Mouse (Mus musculus) telencephalon, adult 2 months (tissue): ENCODE measurements around the gene Prpf3.
"Not testable (repeated sequence)": the region's sequence is repeated elsewhere in the genome, so short reads cannot be mapped to it uniquely, and the experiment has no call there.

Source experiments
- DNase-seq: peaks from one replicate; pipeline ENCODE4 v3.0.0-alpha.2; 2011; ENCODE audit warnings: low read depth, low spot score

Gene Prpf3

GRCm38 (mm10) chr3:95855502-95856089 is at the start of gene Prpf3:
TSS of gene Prpf3 (minus strand) at chr3:95855885.
- DNase-seq: peak; percentile 88

- DNase-seq: no peak
These were observed 48.9 kb upstream of the Prpf3 start, which contains the start of gene Car14 for GRCm38 (mm10) chr3:95904568-95904967. TSS of gene Car14 (minus strand) at chr3:95904691.

GRCm38 (mm10) chr3:95903753-95904502 is 48.2 kb upstream of the Prpf3 start:
- no peak for DNase-seq

GRCm38 (mm10) chr3:95902643-95903042 is 47.0 kb upstream of the Prpf3 start:
- DNase-seq: no peak

GRCm38 (mm10) chr3:95902373-95902625 is 46.6 kb upstream of the Prpf3 start:
- no peak for DNase-seq

- DNase-seq: no peak
These were observed 46.1 kb upstream of the Prpf3 start for GRCm38 (mm10) chr3:95901616-95902372.

- DNase-seq: no peak
These were observed 44.3 kb upstream of the Prpf3 start for GRCm38 (mm10) chr3:95899800-95900524.

- DNase-seq: not testable (repeated sequence)
These were observed 39.8 kb upstream of the Prpf3 start for GRCm38 (mm10) chr3:95895501-95895900.

- no peak for DNase-seq
These were observed 38.9 kb upstream of the Prpf3 start for GRCm38 (mm10) chr3:95894317-95895160.

- peak; percentile 99 for DNase-seq
These were observed 38.1 kb upstream of the Prpf3 start, which contains the start of gene Aph1a for GRCm38 (mm10) chr3:95893606-95894316. TSS of gene Aph1a (plus strand) at chr3:95893969.

- no peak for DNase-seq
These were observed 37.4 kb upstream of the Prpf3 start for GRCm38 (mm10) chr3:95893126-95893525.

- no peak for DNase-seq
These were observed 36.7 kb upstream of the Prpf3 start for GRCm38 (mm10) chr3:95892066-95893052.

GRCm38 (mm10) chr3:95891211-95892065 is 35.8 kb upstream of the Prpf3 start, which contains the start of gene BC028528:
TSS of gene BC028528 (minus strand) at chr3:95892005.
- no peak for DNase-seq

- DNase-seq: no peak
These were observed 34.0 kb upstream of the Prpf3 start for GRCm38 (mm10) chr3:95889664-95890063.

GRCm38 (mm10) chr3:95887596-95887995 is 31.9 kb upstream of the Prpf3 start:
- no peak for DNase-seq

GRCm38 (mm10) chr3:95884400-95884799 is 28.7 kb upstream of the Prpf3 start:
- DNase-seq: no peak

GRCm38 (mm10) chr3:95882816-95883425 is 27.2 kb upstream of the Prpf3 start:
- no peak for DNase-seq
